Mouse (Mus musculus) erythroblast, embryonic 14.5 days (primary cell): ENCODE data around the gene Galr3. TPM values are rescaled to one million over a fixed set of nuclear protein-coding genes. Genes with fewer than 3 reads are reported as not detected.

ENCODE experiments used
- H3K27me3 ChIP-seq: 2 replicates; pipeline ENCODE4 v1.6.1; 2012; ENCODE audit warnings: inconsistent platforms; ENCODE audit not compliant: control insufficient read depth
- H3K36me3 ChIP-seq: 2 replicates; pipeline ENCODE4 v1.6.1; 2012; ENCODE audit warnings: mild to moderate bottlenecking, inconsistent platforms; ENCODE audit not compliant: control insufficient read depth
- H3K4me1 ChIP-seq: 2 replicates; pipeline ENCODE4 v1.6.1; 2012; ENCODE audit warnings: inconsistent platforms; ENCODE audit not compliant: control insufficient read depth
- H3K4me3 ChIP-seq: replicated peaks from 2 replicates; pipeline ENCODE3; 2012; ENCODE audit warnings: moderate library complexity, mild to moderate bottlenecking, inconsistent platforms
- H3K9me3 ChIP-seq: 2 replicates; pipeline ENCODE4 v1.6.1; 2012; ENCODE audit warnings: low read length, inconsistent platforms, mixed read lengths; ENCODE audit not compliant: control insufficient read depth
- GATA1 ChIP-seq: IDR thresholded peaks from 2 replicates; pipeline ENCODE4 v1.6.1; 2012; ENCODE audit warnings: low read length, inconsistent platforms, mixed read lengths
- TAL1 ChIP-seq: IDR thresholded peaks from 3 replicates; pipeline ENCODE4 v1.6.1; 2012; ENCODE audit warnings: low read length, inconsistent platforms, mixed read lengths
- polyA plus RNA-seq: library from polyadenylated mRNA; stranded (reverse); fragments of >175 nt; gene quantifications from 2 replicates; pipeline ENCODE4 v1.2.3, GENCODE M21; 2012

The Galr3 gene
- polyA plus RNA-seq, 1 experiment, result not detected

- Histone ChIP-seq H3K36me3 (peaks cover 55% of the 10 kb centered on the region), H3K4me1 (peaks cover 81% of the 10 kb centered on the region)
- TF ChIP-seq GATA1 (no peak), TAL1 (no peak)
Measured at GRCm38 (mm10) chr15:79060887-79061565, 19.3 kb downstream of the Galr3 start.

GRCm38 (mm10) chr15:79062376-79063159 lies 20.9 kb downstream of the Galr3 start, which contains the start of gene Ankrd54:
Gene Ankrd54, minus strand, starts transcription at chr15:79062893.
- Histone ChIP-seq H3K9me3 (peaks cover 15% of the 10 kb centered on the region), H3K36me3 (peaks cover 46% of the 10 kb centered on the region), H3K27me3 (no peaks in the 10 kb centered on the region), H3K4me1 (peaks cover 82% of the 10 kb centered on the region), H3K4me3 (peak within 1 kb of the TSS; percentile 79)
- TF ChIP-seq TAL1, result no peak
- no peak for TF ChIP-seq GATA1

More at GRCm38 (mm10) chr15:79060887-79061565, 19.3 kb downstream of the Galr3 start:
- H3K4me3 ChIP-seq, result peak overlapping the region; percentile 79
- no peaks in the 10 kb centered on the region for H3K27me3 ChIP-seq
- peaks cover 5% of the 10 kb centered on the region for H3K9me3 ChIP-seq

DNA sequence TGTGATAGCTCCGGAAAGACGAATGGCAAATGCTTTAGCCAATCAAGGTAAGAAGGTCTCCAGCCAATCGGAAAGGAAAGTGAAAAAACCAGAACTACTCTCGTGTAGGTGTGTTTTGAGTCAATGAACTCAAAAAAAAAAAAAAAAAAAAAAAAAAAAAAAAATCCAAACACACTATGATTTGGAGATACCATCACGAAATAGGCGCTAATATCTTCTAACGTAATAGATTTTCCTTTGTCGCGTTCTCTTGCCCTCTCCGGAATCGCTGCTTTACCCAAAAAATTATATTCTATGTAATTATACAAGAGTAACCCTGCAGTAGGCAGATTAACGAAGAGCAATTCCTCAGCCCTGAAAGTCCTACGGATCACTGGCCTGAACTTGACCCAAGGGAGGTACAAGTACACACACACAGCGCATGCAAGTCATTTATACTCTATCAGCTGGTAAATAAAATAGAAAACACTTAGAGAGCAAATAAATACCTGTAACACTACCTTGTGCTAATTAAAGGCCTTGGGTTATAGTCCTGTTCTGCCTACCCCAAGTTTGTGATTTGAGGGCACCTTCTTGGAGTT lies 21.6 kb downstream of the Galr3 start:
- peaks cover 39% of the 10 kb centered on the region for H3K36me3 ChIP-seq
- H3K4me1 ChIP-seq, result peaks cover 82% of the 10 kb centered on the region
- peak overlapping the region; percentile 79 for H3K4me3 ChIP-seq
- no peaks in the 10 kb centered on the region for H3K27me3 ChIP-seq
- H3K9me3 ChIP-seq, result peaks cover 12% of the 10 kb centered on the region
- TF ChIP-seq GATA1 (no peak), TAL1 (no peak)

GRCm38 (mm10) chr15:79065086-79065770 lies 23.5 kb downstream of the Galr3 start:
- TF ChIP-seq GATA1 (no peak), TAL1 (no peak)
- Histone ChIP-seq H3K27me3 (no peaks in the 10 kb centered on the region), H3K4me3 (no peak overlapping the region), H3K9me3 (peaks cover 12% of the 10 kb centered on the region), H3K4me1 (peaks cover 81% of the 10 kb centered on the region), H3K36me3 (peaks cover 19% of the 10 kb centered on the region)

- Histone ChIP-seq H3K4me1 (peaks cover 72% of the 10 kb centered on the region), H3K27me3 (no peaks in the 10 kb centered on the region), H3K36me3 (peaks cover 9% of the 10 kb centered on the region), H3K4me3 (no peak overlapping the region), H3K9me3 (peaks cover 12% of the 10 kb centered on the region)
- TF ChIP-seq GATA1 (no peak), TAL1 (no peak)
Measured at GRCm38 (mm10) chr15:79066276-79066675, 24.6 kb downstream of the Galr3 start.

DNA sequence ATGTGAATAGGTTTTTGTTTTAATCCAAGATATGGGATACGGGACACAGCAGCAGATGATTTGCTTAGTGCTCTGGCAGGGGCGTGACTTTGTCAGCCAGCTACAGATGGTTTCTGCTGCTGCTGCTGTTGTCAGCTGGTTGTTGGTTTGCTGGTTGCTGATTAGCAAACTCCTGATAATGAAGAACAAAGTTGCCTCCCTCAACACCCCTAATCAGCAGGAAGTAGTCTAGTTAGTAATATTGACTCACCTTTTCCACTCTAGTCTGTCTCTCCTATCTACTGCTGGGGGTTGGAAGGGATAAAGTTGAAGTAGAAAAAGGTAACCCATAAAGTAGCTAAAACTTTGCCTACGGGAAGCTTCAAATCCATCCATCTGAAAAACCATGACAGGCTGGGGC lies 25.9 kb downstream of the Galr3 start:
- Histone ChIP-seq H3K4me1 (peaks cover 71% of the 10 kb centered on the region), H3K9me3 (peaks cover 12% of the 10 kb centered on the region)

DNA sequence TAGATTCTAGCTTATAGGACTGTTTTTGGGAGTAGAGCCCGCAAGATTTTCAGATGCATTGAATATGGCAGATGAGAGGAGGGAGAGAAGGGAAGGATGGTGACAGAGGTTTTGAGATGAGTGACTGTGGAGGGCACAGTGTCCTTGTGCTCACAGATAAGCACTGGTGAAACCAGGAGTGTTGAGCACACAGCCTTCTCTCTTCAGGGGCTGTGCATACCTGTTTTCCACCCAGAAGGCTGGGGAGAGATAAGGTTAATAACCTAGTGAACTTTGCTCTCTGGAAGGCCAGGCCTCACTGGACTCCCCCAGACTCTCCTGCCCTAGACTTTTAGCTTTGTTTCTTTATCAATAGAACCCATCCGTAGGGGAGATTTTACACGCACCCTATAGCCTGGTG lies 26.7 kb downstream of the Galr3 start:
- Histone ChIP-seq H3K4me3 (no peak overlapping the region), H3K4me1 (peaks cover 68% of the 10 kb centered on the region)

More for the DNA sequence above, 25.9 kb downstream of the Galr3 start:
- Histone ChIP-seq H3K27me3 (no peaks in the 10 kb centered on the region), H3K4me3 (peak overlapping the region; percentile 31), H3K36me3 (peaks cover 6% of the 10 kb centered on the region)
- TF ChIP-seq GATA1 (peak; percentile 60), TAL1 (peak; percentile 62)

GRCm38 (mm10) chr15:79071117-79072039 lies 29.7 kb downstream of the Galr3 start:
- Histone ChIP-seq H3K27me3 (no peaks in the 10 kb centered on the region), H3K36me3 (peaks cover 10% of the 10 kb centered on the region), H3K4me3 (no peak overlapping the region), H3K4me1 (peaks cover 64% of the 10 kb centered on the region), H3K9me3 (peaks cover 12% of the 10 kb centered on the region)
- TF ChIP-seq TAL1 (no peak), GATA1 (no peak)

More for the DNA sequence above, 26.7 kb downstream of the Galr3 start:
- peaks cover 12% of the 10 kb centered on the region for H3K9me3 ChIP-seq
- H3K27me3 ChIP-seq, result no peaks in the 10 kb centered on the region
- H3K36me3 ChIP-seq, result peaks cover 6% of the 10 kb centered on the region
- TF ChIP-seq TAL1 (peak; percentile 29; the same call in 1 of the 3 replicates), GATA1 (peak; percentile 72)
